Mouse (Mus musculus) hindbrain, postnatal 0 days (tissue): Measurements from ENCODE around the gene Eno4. TPM values are rescaled to one million over a fixed set of nuclear protein-coding genes. Genes with fewer than 3 reads are reported as not detected.
"Not testable (repeated sequence)": the region's sequence is repeated elsewhere in the genome, so short reads cannot be mapped to it uniquely, and the experiment has no call there.

Experiments used
- ATAC-seq: fragments of 200-750 bp; cut with Nextera tagmentation; 2 replicates; pipeline ENCODE4 v1.8.0; 2017; ENCODE audit warnings: mild to moderate bottlenecking, moderate TSS enrichment, moderate library complexity
- DNase-seq: peaks from one replicate; pipeline ENCODE4 v3.0.0-alpha.2; 2015; ENCODE audit warnings: low spot score
- H3K27ac ChIP-seq: fragments of 300-500 bp; sonication (generic); 2 replicates; pipeline ENCODE4 v1.5.1; 2014; ENCODE audit warnings: mild to moderate bottlenecking
- H3K27me3 ChIP-seq: fragments of 300-500 bp; sonication (generic); 2 replicates; pipeline ENCODE4 v1.6.1; 2014; ENCODE audit warnings: low read length, mixed read lengths; ENCODE audit not compliant: insufficient read depth
- H3K36me3 ChIP-seq: fragments of 300-500 bp; sonication (generic); 2 replicates; pipeline ENCODE4 v1.6.1; 2014; ENCODE audit warnings: low read length, mixed read lengths; ENCODE audit not compliant: insufficient read depth
- H3K4me1 ChIP-seq: fragments of 300-500 bp; sonication (generic); 2 replicates; pipeline ENCODE4 v1.6.1; 2014; ENCODE audit warnings: antibody characterized with exemption, low read length, mixed read lengths; ENCODE audit not compliant: insufficient read depth
- H3K4me2 ChIP-seq: fragments of 300-500 bp; sonication (generic); 2 replicates; pipeline ENCODE4 v1.6.1; 2014; ENCODE audit warnings: low read depth, mild to moderate bottlenecking, low read length, moderate library complexity, mixed read lengths
- H3K4me3 ChIP-seq: fragments of 300-500 bp; sonication (generic); 2 replicates; pipeline ENCODE4 v1.5.1; 2014; ENCODE audit warnings: low read length
- H3K9ac ChIP-seq: fragments of 300-500 bp; sonication (generic); replicated peaks from 2 replicates; pipeline ENCODE4 v1.6.1; 2014; ENCODE audit warnings: mild to moderate bottlenecking, low read length, moderate library complexity, mixed read lengths
- H3K9me3 ChIP-seq: fragments of 300-500 bp; sonication (generic); 2 replicates; pipeline ENCODE4 v1.6.1; 2016; ENCODE audit warnings: low read length, mixed read lengths
- CTCF ChIP-seq: IDR thresholded peaks from 2 replicates; pipeline ENCODE4 v1.5.1; 2016; ENCODE audit warnings: antibody characterized with exemption, control low read depth, low read depth
- WGBS: fragments of 180-500 bp; shearing (Covaris S2); extraction: QIAGEN DNeasy Blood & Tissue Kit; methylation state at CpG from one replicate; pipeline ENCODE4 v1.1.7; 2014; 5-methylcytosine and 5-hydroxymethylcytosine counted together
- polyA plus RNA-seq: library from polyadenylated mRNA; unstranded; fragments of >200 nt; fragmentation: Nextera tagmentation; extraction: Ambion mirVana; gene quantifications from 2 replicates; pipeline ENCODE4 v1.2.1, GENCODE M21; 2015
- total RNA-seq: library from RNA; depleted of rRNA; stranded (reverse); fragments of >200 nt; gene quantifications from 2 replicates; pipeline ENCODE4 v1.2.3, GENCODE M21; 2014; rRNA removed

Gene Eno4
- total RNA-seq (1.5 and 2.0 TPM in 2 replicates), polyA plus RNA-seq (1.3 and 1.5 TPM in 2 replicates)

DNA sequence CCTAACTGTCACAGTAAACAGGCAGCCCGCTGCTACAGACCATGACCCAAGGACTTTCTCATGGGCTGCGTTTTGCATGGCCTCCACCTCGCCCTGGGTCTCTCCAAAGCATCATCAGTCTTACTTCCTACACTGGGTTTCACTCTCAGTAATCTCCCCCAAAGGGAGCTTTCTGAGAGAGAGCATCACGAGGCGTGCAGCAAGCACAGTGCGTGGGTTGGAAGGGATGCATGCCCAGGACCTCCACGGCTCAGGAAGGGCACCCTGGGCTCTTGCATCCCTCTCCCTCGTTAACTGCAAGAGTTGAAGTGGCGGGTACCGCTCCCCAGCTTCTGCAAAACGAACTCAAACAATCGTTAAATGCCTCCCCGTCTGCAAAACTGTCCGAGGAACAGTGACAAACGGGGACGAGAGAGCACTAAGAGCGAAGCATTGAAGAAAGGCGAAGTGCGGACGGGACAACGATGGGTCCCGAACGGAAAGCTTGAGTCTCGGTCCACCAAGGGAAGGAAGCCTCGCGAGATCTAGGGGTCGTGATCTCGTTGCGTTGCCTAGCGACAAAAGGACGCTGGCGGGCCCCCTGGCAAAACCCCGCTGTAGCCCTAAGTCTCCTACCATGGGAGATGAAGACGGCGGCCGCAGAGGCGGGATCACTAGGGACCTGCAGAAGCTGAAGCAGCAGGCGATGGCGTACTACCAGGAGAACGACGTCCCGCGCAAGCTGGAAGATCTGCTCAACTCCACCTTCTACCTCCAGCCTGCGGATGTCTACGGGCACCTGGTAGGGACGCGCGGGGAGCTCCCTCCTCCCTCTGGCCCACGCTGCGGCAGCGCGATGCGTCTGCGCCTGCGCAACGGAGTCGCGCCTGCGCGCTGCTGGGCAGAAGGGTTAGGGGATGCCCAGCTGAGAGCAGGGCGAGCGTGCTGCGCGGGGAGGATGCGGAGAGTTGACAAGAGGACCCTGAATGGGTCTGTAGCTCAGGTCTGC lies at the start of gene Eno4, which contains the start of gene Hspa12a:
Gene Eno4 (plus strand): TSS at position 585 of the 988 bp plus-strand sequence.
Gene Hspa12a (minus strand): TSS at position 814 of the 988 bp plus-strand sequence.
- Histone ChIP-seq H3K27me3 (peaks cover 7% of the 10 kb centered on the region; the same call in 1 of the 2 replicates), H3K4me1 (0 out of 2 replicates have a peak, but pooled peaks cover 4% of the 10 kb centered on the region)

DNA sequence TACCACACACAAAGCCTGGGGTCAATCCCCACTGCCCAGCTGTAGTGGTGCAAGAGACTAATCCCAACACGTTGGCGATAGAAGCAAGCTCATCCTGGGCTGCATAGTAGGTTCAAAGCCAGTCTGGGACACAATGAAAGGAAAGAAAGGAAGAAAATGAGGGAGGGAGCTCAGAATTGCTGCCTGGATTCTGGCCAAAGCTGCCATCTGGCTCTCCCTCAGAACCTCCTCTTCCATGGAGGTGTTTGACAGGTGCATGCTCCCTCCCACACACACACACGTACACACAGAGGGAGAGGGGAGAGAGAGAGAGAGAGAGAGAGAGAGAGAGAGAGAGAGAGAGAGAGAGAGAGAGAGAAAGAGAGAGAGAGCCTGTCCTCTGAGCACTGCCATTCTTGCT lies 47.0 kb upstream of the Eno4 start:
- Histone ChIP-seq H3K27me3 (no peaks in the 10 kb centered on the region), H3K4me2 (no peak overlapping the region), H3K27ac (no peak overlapping the region), H3K4me1 (no peaks in the 10 kb centered on the region), H3K36me3 (no peaks in the 10 kb centered on the region), H3K4me3 (no peak overlapping the region), H3K9me3 (no peaks in the 10 kb centered on the region), H3K9ac (no peak overlapping the region)
- peak; percentile 32 for DNase-seq
- no peak for ATAC-seq
- WGBS: 39% methylated on average over 3 of the region's 3 CpGs
- no peak for TF ChIP-seq CTCF

More for the DNA sequence above, at the start of gene Eno4, which contains the start of gene Hspa12a:
- H3K27ac ChIP-seq: peak within 1 kb of the TSS; percentile 64
- peak within 1 kb of the TSS; percentile 68 for H3K9ac ChIP-seq
- peak within 1 kb of the TSS; percentile 98 for H3K4me2 ChIP-seq
- H3K4me3 ChIP-seq: peak within 1 kb of the TSS; percentile 65
- WGBS: under 1% methylated on average over 59 of the region's 65 CpGs
- DNase-seq: peak; percentile 96
- peak; percentile 2; the same call in 1 of the 2 replicates for TF ChIP-seq CTCF
- H3K36me3 ChIP-seq: no peaks in the 10 kb centered on the region
- peak; percentile 99 for ATAC-seq
- H3K9me3 ChIP-seq: no peaks in the 10 kb centered on the region

GRCm38 (mm10) chr19:58900471-58900870 lies 42.8 kb upstream of the Eno4 start:
- not testable (repeated sequence) for ATAC-seq, H3K36me3 ChIP-seq, H3K9ac ChIP-seq, DNase-seq, H3K4me2 ChIP-seq, H3K4me1 ChIP-seq, H3K27ac ChIP-seq, H3K4me3 ChIP-seq, H3K9me3 ChIP-seq, H3K27me3 ChIP-seq
- 90% methylated on average over 10 of the region's 10 CpGs for WGBS

DNA sequence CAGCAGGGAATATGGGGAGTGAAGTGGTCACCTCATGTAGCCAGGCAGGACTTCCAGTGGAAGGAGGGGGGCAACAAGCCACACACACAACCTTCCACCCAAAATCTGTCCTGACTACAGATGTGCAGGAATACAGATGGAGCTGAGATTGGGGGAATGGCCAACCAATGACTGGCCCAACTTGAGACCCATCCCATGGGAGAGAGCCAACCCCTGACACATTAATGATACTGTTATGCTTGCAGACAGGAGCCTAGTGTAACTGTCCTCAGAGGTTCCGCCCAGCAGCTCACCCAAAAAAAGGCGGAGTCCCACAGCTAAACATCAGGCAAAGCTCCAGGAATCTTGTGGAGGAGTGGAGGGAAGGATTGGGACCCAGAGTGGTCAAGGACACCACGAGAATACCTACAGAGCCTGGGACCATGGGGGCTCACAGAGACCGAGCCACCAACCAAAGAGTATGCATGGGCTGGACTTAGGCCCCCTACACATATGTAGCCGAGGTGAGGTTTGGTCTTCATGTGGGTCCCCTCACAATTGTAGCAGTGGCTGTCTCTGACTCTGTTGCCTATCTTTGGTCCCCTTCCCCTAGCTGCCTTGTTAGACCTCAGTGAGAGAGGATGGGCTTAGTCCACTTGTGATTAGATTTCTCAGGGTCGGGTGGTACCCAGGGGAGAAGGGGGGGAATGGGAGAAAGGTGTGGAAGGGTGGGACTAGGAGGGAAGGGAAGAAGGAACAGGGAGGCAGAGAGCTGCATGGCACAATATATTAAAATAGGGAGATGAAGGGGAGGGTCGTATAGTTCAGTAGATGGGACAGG lies 39.9 kb upstream of the Eno4 start:
- WGBS: 66% methylated on average over 7 of the region's 7 CpGs
- Histone ChIP-seq H3K4me2 (peak overlapping the region; percentile 52), H3K4me1 (no peaks in the 10 kb centered on the region), H3K36me3 (no peaks in the 10 kb centered on the region), H3K4me3 (no peak overlapping the region), H3K27me3 (no peaks in the 10 kb centered on the region; the same call in 1 of the 2 replicates), H3K27ac (no peak overlapping the region), H3K9me3 (no peaks in the 10 kb centered on the region), H3K9ac (no peak overlapping the region)
- ATAC-seq (peak; percentile 4; the same call in 1 of the 2 replicates), DNase-seq (no peak)
- TF ChIP-seq CTCF: no peak

DNA sequence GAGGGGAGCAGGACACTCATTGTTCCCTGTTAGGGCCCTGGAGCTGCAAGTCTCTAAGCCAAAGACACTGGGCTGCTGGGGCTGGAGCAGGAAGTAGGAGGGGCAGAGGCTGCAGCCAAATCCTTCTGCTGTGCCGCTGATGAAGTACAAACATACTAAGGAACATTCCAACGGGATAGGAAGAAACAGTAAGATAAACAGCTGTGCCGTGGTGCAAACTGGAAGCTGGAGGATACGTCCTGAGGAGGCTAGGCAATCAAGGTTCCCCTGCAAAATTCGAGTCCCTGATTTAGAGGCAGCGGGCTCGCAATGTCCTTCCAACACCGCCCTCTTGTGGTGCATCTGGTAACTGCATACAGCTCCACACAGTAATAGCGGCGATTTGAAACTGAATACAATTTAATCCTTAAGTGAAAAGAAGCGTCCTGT lies 39.3 kb upstream of the Eno4 start:
- no peaks in the 10 kb centered on the region for H3K4me1 ChIP-seq
- H3K36me3 ChIP-seq: no peaks in the 10 kb centered on the region
- peak overlapping the region; percentile 52 for H3K4me2 ChIP-seq
- no peak overlapping the region for H3K27ac ChIP-seq
- H3K27me3 ChIP-seq: no peaks in the 10 kb centered on the region; the same call in 1 of the 2 replicates
- H3K9ac ChIP-seq: no peak overlapping the region
- peak overlapping the region; percentile 23 for H3K4me3 ChIP-seq
- WGBS: under 1% methylated on average over 11 of the region's 11 CpGs
- H3K9me3 ChIP-seq: no peaks in the 10 kb centered on the region
- peak; percentile 66 for ATAC-seq
- peak; percentile 92 for DNase-seq
- peak; percentile 98 for TF ChIP-seq CTCF

GRCm38 (mm10) chr19:58906685-58907084 lies 36.5 kb upstream of the Eno4 start:
- no peak overlapping the region for H3K9ac ChIP-seq
- no peaks in the 10 kb centered on the region for H3K9me3 ChIP-seq
- H3K4me1 ChIP-seq: no peaks in the 10 kb centered on the region
- whole genome bisulfite sequencing: 45% methylated on average over 9 of the region's 9 CpGs
- ATAC-seq (0 out of 2 replicates have a peak, but pooled peaks have one; percentile 7), DNase-seq (no peak)
- H3K36me3 ChIP-seq: no peaks in the 10 kb centered on the region
- no peaks in the 10 kb centered on the region; the same call in 1 of the 2 replicates for H3K27me3 ChIP-seq
- no peak overlapping the region for H3K27ac ChIP-seq
- H3K4me3 ChIP-seq: no peak overlapping the region
- TF ChIP-seq CTCF: peak; percentile 52
- no peak overlapping the region for H3K4me2 ChIP-seq
